Mouse (Mus musculus) v-Abl transformed pro-B cells (cell line): ENCODE measurements around the gene Atg9b.

Experiments
- in situ Hi-C, 2 experiments: fragments of 400-800 bp; cut with MboI; formaldehyde crosslinking; loops; one replicate each; pipeline ENCODE4 v1.15.1; 2025; ENCODE audit not compliant: unreplicated experiment in 2 of 2

Gene Atg9b

GRCm38 (mm10) chr5:24337366-24337765 is 54.6 kb downstream of the Atg9b start:
- in situ Hi-C loops = no loop called here

- in situ Hi-C loops = no loop called here
These were observed 55.9 kb downstream of the Atg9b start for GRCm38 (mm10) chr5:24335888-24336511.

GRCm38 (mm10) chr5:24334749-24335148 is 57.2 kb downstream of the Atg9b start:
- in situ Hi-C loops = no loop called here
